ENCODE assay signal across 8 mouse cellular contexts in the genomic region with DNA sequence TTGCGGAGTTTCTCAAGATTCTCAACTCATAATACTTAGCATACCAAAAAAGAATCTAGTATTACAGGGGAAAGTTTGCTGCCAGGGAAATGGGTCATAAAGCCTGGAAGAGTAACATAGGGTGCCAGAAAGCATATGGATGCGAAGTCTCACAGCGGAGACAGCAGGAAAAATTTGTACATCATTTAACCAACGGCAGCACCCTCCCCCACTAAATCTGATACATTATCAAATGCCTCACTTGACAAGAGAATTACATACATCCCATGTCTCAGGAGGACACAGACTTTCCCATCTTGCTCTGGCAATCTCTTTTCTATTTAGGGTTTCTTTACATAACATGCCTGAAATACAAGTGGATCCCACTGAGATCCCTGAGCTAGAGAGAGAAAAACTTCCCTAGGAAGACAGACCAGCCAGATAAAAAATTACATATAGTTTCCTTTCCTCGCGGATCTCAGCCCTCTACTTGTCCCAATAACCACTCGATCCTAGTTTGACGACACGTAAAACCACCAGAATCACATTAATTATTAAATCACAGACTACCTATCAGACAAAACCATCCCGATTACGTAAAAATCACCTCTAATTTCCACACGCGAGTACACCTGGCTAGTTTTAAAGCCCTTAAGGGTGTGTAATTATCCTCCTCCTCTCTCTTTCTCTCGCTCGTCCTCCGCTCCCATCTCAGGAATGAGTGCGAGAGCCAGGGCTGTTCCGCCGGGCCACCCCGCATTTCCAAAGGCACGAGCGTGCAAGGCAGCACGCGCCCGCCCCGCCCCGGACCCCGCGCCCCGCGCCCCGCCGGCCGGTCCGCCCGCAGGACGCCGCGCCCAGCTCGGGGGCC.
DNase-seq lines count a peak whose midpoint lies in the region; ATAC-seq and TF ChIP-seq lines count a peak whose summit lies in the region.

No protein-coding gene starts in this region.

- no peak for TF ChIP-seq CTCF in liver, postnatal 0 days (IDR thresholded peaks at IDR 0.05; ENCODE audit: low read depth)

- no peaks in the 10 kb centered on the region for H3K9me3 ChIP-seq in hindbrain, embryonic 11.5 days (ENCODE audit: control insufficient read depth, low read length)
- H3K9me3 ChIP-seq in liver, postnatal 0 days (ENCODE audit: low read length): no peaks in the 10 kb centered on the region

- 4% methylated on average over 28 of the region's 40 CpGs for WGBS in hindbrain, embryonic 11.5 days
- 6% methylated on average over 34 of the region's 40 CpGs for WGBS in liver, postnatal 0 days (ENCODE audit: insufficient replicate concordance)

- H3K27me3 ChIP-seq in hindbrain, embryonic 11.5 days (ENCODE audit: control insufficient read depth, insufficient read depth, low read length): no peaks in the 10 kb centered on the region
- H3K27me3 ChIP-seq in liver, postnatal 0 days (ENCODE audit: insufficient read depth, low read length): peaks cover 35% of the 10 kb centered on the region

- no peak for TF ChIP-seq EP300 in liver, postnatal 0 days (IDR thresholded peaks at IDR 0.05; ENCODE audit: low read depth)

- H3K4me3 ChIP-seq in hindbrain, embryonic 11.5 days (ENCODE audit: low read depth, low read length): peak overlapping the region; percentile 79
- H3K4me3 ChIP-seq in liver, postnatal 0 days (ENCODE audit: low read depth, low read length): peak overlapping the region; percentile 59

- no peaks in the 10 kb centered on the region for H3K36me3 ChIP-seq in hindbrain, embryonic 11.5 days (ENCODE audit: control insufficient read depth, insufficient read depth, low read length)
- H3K36me3 ChIP-seq in liver, postnatal 0 days (replicated peaks; ENCODE audit: insufficient read depth, low read length): no peaks in the 10 kb centered on the region

- peak overlapping the region; percentile 89 for H3K4me2 ChIP-seq in hindbrain, embryonic 11.5 days (replicated peaks; ENCODE audit: low read depth, low read length)
- H3K4me2 ChIP-seq in liver, postnatal 0 days (ENCODE audit: low read depth, low read length): peak overlapping the region; percentile 95

- H3K4me1 ChIP-seq in hindbrain, embryonic 11.5 days (replicated peaks; ENCODE audit: control insufficient read depth, insufficient read depth, low read length): 0 out of 2 replicates have a peak, but pooled peaks cover 5% of the 10 kb centered on the region
- H3K4me1 ChIP-seq in liver, postnatal 0 days (ENCODE audit: insufficient read depth): peaks cover 3% of the 10 kb centered on the region; the same call in 1 of the 2 replicates

- H3K9ac ChIP-seq in hindbrain, embryonic 11.5 days (ENCODE audit: low read depth, low read length): peak overlapping the region; percentile 94
- H3K9ac ChIP-seq in liver, postnatal 0 days (replicated peaks): peak overlapping the region; percentile 63

- peak overlapping the region; percentile 95 for H3K27ac ChIP-seq in hindbrain, embryonic 11.5 days (ENCODE audit: low read depth, low read length)
- no peak overlapping the region for H3K27ac ChIP-seq in liver, postnatal 0 days (ENCODE audit: low read depth)

- peak; percentile 20; the same call in 1 of the 2 replicates for ATAC-seq in frontal cortex, adult (ENCODE audit: low TSS enrichment)
- peak; percentile 64 for ATAC-seq in hindbrain, embryonic 11.5 days (ENCODE audit: low FRiP score)
- no peak for ATAC-seq in liver, postnatal 0 days

- no peak for DNase-seq in frontal cortex, postnatal 14 days (ENCODE audit: low spot score in 2 of 2)
- peak; percentile 14 for DNase-seq in 3T3-L1 (ENCODE audit: low read depth, low spot score)
- DNase-seq in cerebellum, adult 9-10 months: peak; percentile 70
- DNase-seq in hindbrain, embryonic 11.5 days (ENCODE audit: low spot score): peak; percentile 29
- no peak for DNase-seq in liver, postnatal 0 days
- peak; percentile 75 for DNase-seq in testis, postnatal 14 days (ENCODE audit: low spot score)
- no peak for DNase-seq in gastrocnemius, postnatal 10 days

Comparison
In these comparisons a context has a peak if more than half of its experiments do, and no peak if none do; other contexts are left out.
1. DNase-seq: peak in 3T3-L1 (single experiment), cerebellum, adult 9-10 months (single experiment), hindbrain, embryonic 11.5 days (single experiment) and testis, postnatal 14 days (single experiment); none in frontal cortex, postnatal 14 days (0 of 2), liver, postnatal 0 days (single experiment) and gastrocnemius, postnatal 10 days (single experiment).